Mouse (Mus musculus): ENCODE results near the gene Pten.
"Not testable (repeated sequence)": the region's sequence is repeated elsewhere in the genome, so short reads cannot be mapped to it uniquely, and the experiment has no call there.

Gene Pten

DNA sequence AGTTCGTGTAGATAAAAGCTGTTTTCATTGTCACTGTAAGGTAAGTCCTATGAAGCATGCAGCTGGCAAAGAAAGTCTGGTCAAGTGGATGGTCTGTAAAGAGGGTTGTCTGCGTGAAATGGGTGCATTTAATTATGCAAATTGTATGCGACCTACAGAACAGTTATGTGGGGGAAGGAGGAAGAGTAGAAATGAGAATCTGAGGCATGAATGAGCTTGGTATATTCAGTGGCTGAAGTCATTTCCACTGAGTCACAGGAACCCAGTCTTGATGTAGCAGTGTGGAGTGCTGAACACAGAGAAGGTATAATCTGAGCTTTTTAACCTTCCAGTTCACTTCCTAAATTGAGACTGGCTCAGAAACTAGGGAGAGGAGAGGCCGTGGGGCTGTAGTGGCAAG is 61.5 kb downstream of the Pten start:
- no peak for DNase-seq

DNA sequence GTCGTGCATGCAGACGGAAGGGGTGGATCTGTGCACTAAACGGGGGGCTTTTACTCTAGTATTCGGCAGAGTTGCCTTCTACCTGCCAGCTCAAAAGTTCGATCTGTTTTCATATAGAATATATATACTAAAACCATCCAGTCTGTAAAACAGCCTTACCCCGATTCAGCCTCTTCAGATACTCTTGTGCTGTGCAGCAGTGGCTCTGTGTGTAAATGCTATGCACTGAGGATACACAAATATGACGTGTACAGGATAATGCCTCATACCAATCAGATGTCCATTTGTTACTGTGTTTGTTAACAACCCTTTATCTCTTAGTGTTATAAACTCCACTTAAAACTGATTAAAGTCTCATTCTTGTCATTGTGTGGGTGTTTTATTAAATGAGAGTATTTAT is 65.7 kb downstream of the Pten start:
- not testable (repeated sequence) for DNase-seq

DNA sequence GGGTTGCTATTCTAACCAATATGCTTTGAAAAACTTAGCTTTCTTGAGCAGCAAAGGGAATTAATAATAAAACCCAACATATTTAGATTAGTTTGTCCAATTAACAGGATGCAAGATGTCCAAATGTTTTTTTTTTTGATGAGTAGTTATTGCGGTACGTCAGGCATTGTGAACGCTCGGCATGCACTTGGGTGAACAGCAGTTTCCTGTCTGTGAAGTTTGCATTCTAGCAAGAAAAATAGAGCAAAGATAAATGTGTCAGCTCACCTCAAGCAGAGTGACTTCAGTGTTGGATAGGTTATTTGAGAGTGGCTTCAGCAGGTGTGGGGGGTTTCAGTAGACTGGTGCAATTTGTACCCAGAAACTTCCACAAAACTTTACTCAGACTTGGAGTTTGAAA is 69.3 kb downstream of the Pten start:
- no peak for DNase-seq

DNA sequence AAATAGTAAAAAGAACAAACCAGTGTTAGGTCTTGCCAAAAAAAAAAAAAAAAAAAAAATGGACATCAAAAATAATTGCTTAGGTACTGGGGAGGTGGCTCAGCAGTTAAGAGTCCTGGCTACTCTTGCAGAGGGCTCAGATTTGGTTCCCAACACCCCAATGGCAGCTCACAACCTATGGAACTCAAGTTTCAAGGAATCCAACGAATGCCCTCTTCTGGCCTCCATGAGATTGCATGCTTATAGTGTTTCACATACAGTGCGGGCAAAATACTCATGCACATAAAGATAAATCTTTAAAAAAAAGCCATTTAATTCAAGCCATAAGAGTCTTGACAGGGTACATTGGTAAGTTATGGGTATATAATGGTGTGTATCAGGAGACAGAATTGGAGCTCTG is 72.6 kb downstream of the Pten start:
- no peak for DNase-seq

DNA sequence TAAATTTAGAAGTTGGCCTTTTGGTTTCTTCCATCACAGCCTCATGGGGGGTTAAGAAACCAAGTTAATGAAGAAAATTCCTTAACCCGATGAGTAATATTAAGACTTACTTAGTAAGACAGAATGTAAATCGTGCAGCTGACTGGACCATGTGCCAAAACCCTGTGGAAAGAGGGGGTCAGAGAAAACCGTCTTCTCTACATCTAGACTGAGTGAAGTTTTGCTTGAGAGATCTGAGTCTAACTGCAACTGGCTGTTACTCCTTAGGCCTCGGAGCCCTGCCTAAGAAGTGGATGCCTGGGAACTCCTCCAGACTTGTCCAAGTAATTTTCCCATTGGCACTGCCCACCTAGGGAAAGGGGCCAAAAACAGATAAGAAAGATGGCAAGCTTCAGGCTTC is 74.0 kb downstream of the Pten start:
- no peak for DNase-seq

DNA sequence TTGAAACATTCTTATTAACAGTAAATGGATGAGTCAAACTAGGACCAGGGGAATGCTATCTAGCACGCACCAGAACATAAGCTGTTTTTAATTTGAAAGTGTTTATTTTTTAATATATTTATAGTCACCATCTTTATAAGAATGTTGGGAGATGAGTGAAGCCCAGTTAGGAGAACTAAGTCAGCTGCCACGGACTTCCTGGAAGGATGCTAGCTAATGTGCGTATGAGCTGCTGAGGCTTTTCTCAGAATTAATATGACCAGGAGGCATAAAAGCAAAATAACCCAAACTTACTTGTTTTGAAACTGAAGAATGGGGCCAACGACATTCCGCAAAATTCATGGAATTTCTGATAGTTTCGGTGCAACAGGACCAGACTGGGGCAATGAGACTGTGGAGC is 83.2 kb downstream of the Pten start:
- DNase-seq, result no peak

DNA sequence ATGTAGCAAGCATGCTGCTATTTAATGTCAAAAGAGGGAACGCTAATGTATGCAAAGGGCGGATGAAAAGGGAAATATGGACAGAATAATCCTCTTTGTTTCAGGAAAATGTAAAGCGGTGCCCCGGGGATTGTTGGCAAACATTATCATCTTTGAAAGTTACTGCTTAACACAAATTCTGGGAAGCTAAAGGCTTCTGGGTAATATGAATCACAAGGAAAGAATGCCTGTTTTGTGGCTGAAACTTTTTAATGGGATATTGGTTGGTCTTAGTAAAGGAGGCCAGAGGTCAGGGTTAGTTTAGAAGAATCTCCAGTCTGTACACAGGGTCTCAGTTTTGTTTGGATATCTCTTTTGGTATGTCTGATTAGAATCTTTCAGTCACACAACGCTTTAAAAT is 87.2 kb downstream of the Pten start:
- no peak for DNase-seq

DNA sequence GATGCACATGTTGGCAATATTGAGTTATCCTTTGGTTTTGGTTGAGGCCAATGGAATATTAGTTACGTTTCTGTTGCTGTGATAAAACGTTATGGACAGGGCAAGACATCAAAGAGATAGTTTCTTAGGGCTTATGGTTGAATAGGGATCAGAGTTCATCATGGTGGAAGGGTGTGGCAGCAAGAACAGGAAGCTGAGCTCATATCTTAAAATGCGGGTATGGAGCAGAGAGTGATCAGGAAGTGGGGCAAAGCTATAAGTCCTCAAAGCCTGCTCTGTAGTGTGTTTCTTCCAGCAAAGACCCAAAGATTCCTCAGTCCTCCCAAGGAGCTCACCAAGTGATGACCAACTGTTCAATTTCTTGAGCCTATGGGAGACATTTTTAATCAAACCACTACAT is 90.7 kb downstream of the Pten start:
- DNase-seq, result no peak

DNA sequence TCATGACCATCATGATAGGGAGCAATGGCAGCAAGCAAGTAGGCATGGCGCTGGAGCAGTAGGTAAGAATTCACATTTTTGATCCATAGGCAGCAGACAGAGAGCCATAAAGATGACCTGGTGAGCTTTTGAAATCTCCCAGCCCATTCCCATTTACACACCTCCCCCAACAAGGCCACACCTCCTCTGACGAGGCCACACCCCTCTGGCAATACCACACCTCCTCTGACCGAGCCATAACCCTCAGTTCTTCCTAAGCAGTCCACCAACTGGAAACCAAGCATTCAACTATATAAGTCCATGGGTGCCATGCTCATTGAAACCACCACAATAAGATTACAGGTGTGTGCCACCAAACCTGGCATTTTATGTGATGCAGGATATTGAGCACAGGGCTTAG is 95.0 kb downstream of the Pten start:
- DNase-seq, result no peak

DNA sequence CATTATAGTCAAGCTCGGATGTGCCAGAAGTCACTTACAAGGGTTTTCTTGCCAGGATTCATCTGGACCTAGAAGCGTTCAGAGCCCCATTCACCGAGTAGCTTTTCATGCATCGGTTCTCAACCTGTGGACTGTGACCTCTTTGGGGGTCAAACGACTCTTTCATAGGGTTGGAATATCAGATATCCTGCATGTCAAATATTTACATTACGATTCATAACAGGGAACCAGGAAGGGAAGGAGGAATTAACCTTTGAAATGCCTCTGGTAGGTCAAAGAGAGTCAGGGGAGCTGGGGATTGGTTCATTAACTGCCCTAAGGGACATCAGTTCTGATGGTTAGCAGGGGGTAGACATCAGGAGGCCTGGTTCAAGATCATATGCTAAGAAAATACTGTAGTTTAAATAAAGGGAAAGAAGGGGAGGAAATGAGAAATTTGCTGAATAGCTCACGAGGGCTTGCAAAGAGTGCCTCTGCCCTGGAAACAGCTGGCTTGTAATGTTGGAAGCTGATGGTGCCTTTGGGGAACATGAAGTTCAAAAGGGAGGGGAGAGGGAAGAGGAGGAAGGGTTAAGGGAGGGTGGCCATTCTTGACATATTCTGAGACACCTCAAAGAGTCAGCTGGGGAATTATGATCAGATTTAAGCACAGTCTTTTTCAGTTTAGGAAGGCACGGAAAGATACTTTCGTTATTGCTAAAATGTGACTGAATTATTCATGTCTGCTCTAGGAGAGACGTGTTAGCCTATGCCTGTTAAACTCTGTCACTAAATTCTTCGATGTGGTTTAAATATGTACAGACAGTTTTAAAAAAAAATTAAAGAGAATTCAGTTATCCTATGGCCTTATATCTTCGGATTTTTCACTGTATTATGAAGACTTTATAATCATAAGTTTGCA is 104.6 kb downstream of the Pten start:
- DNase-seq, result no peak

DNA sequence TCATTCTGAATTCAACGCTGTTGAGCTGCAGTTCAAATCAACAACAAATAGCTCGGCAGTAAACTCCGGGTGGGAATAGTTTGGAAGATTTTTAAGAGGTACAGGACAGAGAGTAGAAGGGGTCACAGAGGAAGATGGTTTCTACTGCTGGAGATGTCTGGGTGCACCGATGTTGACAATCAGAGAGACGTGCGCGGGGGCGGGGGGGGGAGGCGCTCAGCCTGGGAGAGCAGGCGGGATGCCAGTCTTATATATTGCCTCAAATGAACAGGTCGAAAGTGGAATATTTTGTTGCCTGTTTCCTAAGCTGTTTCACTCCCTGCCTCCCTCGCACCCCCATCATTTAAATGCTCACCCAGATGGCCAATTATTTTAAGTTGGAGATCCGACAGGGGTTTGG is 109.5 kb downstream of the Pten start:
- DNase-seq, result no peak

DNA sequence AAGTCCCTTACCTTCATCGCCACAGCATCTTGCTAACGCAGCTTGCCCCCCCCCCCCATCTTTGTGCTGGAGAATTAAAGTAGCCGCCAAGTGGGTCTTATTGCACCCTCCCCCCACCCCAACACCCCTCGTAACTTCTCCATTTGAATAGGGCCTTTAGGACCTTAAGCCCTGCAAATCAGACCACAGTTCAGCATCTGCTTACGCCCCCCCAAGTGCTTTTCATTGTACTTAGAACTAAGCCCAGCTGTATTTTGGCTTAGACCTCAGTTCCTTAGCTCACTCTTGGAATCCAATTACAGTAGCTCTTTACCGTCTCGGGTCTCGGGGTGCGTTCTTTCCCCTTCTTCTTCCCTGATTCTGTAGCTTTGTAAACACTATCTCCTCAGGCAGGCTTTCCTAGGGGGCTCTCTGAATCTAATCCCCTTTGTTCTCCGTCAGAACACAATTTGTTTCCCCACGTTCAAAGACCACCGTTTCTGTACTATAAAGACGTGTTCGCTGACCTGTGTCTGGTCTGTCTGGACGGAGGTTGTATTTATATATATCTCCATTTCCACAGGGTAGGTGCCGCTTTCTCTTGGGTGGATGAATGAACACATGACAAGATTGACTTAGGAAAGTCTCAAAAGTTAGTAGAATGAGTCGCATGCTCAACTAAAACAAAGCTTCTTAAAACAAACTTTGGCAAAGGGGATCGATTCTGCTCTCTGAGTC is 110.0 kb downstream of the Pten start:
- no peak for DNase-seq

DNA sequence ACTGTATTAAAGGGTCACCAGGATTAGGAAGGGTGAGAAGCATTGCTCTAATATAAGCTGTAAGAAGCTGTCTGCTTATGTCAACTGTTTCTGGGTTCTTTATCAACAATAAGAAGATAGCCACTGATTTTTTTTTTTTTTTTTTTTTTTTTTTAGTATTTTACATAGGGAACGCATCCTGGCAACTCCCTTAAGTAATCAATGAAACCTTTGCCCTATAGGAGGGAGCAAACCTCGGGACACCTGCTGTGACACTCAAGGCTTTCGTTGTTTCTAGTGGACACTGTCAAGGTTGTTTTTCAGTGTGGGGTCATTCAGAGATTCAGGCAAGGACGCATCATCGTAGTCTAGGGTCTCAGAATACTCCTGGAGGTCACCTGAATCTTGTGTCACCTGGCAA is 111.3 kb downstream of the Pten start:
- no peak for DNase-seq

DNA sequence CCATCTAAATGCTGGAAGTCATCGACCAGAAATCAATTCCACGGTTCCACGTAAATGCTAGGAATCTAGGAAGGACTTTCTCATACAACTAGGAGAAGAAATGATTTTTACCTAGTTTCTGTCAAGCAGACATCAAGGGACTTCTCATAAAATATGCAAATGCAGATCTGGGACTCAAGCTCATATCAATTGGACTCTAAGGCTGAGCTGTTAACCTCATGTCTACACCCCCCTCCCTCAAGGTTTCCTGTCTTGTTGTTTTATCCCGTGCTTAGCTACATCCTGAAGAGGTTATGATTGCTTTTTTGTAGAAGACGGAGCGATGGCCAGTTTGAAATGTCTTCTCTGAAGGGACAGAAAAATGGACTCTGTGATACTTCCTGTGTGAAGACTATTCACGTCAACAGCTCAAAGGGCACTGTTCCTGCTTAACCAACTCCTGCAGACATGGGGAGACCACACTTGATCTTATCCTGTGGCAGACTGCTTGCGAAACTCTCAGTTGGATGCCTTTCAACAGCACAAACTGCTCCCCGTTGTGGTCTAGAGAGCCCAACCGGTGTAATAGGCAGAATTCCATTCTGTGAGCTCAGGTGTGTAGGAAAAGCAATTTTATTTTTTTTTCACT is 111.9 kb downstream of the Pten start:
- no peak for DNase-seq

DNA sequence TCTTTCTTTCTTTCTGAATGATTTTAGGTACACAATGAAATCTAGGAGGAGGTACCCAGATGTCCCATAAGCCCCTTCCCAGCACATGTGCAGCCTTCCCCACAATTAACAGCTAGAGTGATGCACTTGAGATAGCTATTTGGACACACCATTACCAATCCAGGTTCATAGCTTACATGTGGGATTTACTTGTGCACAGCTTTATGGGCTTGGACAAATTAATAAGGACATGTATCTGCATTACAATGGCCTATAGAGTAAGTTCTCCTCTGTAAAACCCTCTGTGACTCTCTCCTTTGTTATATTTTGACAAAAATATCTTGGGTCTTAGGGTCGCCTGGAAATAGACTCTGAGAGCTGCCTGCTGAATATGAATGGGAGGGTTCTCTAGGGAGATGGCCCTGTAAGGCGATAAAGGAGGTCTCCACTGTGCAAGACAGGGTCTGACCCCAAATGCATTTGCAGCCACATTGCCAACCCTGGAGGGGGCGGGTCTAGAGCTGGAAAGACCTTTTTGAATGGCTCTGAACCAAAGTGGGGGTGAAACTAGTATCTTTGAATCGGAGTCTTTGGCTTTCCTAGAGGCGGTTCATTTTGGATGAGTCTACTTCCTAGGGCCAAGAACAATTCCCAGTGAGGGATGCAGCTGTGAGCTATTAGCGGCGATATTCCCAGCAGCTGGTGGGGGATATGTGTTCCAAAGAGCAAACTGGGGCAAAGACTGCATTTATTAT is 116.8 kb downstream of the Pten start:
- DNase-seq, result no peak
